Mouse (Mus musculus) myocyte (in vitro differentiated cells): ENCODE data around the gene Rxfp4. TPM values are rescaled to one million over a fixed set of nuclear protein-coding genes. Genes with fewer than 3 reads are reported as not detected.

Experiments used
- H3K27me3 ChIP-seq: one replicate; pipeline ENCODE4 v1.6.1; 2011; ENCODE audit not compliant: control insufficient read depth, insufficient read depth, insufficient read length
- H3K36me3 ChIP-seq: one replicate; pipeline ENCODE4 v1.6.1; 2011; ENCODE audit not compliant: control insufficient read depth, insufficient read depth
- H3K4me2 ChIP-seq: one replicate; pipeline ENCODE4 v1.6.1; 2011; ENCODE audit warnings: low read depth, control low read depth
- H3K4me3 ChIP-seq: one replicate; pipeline ENCODE4 v1.5.1; 2011; ENCODE audit warnings: mild to moderate bottlenecking, control low read depth, moderate library complexity
- H3K79me2 ChIP-seq: one replicate; pipeline ENCODE4 v1.6.1; 2011; ENCODE audit not compliant: control insufficient read depth, insufficient read depth
- H3ac ChIP-seq: one replicate; pipeline ENCODE4 v1.6.1; 2011; ENCODE audit not compliant: control insufficient read depth, insufficient read length
- CEBPB ChIP-seq: IDR thresholded peaks from 2 replicates; pipeline ENCODE4 v1.6.1; 2011; ENCODE audit warnings: mild to moderate bottlenecking, moderate library complexity; ENCODE audit not compliant: poor library complexity, insufficient read depth, severe bottlenecking
- E2F4 ChIP-seq: IDR thresholded peaks from one replicate; pipeline ENCODE4 v1.6.1; 2011; ENCODE audit warnings: mild to moderate bottlenecking, control low read depth, moderate library complexity; ENCODE audit not compliant: insufficient read depth
- MAX ChIP-seq: IDR thresholded peaks from one replicate; pipeline ENCODE4 v1.6.1; 2011; ENCODE audit warnings: low read depth, mild to moderate bottlenecking, control low read depth
- MYOD1 ChIP-seq, 3 experiments: IDR thresholded peaks; one replicate each; pipeline ENCODE4 v1.6.1; 2011; ENCODE audit warnings: control low read depth in 2 of 3, low read depth in 2 of 3, mild to moderate bottlenecking in 2 of 3, moderate library complexity in 1 of 3; ENCODE audit not compliant: insufficient read length in 2 of 3, control insufficient read depth in 1 of 3
- MYOG ChIP-seq, 3 experiments: IDR thresholded peaks; one replicate each; pipeline ENCODE4 v1.6.1; 2011; ENCODE audit warnings: control low read depth in 2 of 3, low read depth in 2 of 3, mild to moderate bottlenecking in 2 of 3; ENCODE audit not compliant: insufficient read length in 2 of 3, control insufficient read depth in 1 of 3, insufficient read depth in 1 of 3
- POLR2A ChIP-seq: IDR thresholded peaks from one replicate; pipeline ENCODE4 v1.6.1; 2011; ENCODE audit warnings: low read depth, mild to moderate bottlenecking, control low read depth, moderate library complexity; ENCODE audit not compliant: insufficient read length
- POLR2AphosphoS2 ChIP-seq: IDR thresholded peaks from one replicate; pipeline ENCODE4 v1.6.1; 2011; ENCODE audit warnings: low read depth, control low read depth; ENCODE audit not compliant: insufficient read length
- REST ChIP-seq: IDR thresholded peaks from one replicate; pipeline ENCODE4 v1.6.1; 2011; ENCODE audit warnings: mild to moderate bottlenecking, control low read depth, moderate library complexity; ENCODE audit not compliant: insufficient read depth, insufficient read length
- SRF ChIP-seq: IDR thresholded peaks from one replicate; pipeline ENCODE4 v1.6.1; 2011; ENCODE audit warnings: low read depth; ENCODE audit not compliant: control insufficient read depth, insufficient read length
- TCF12 ChIP-seq: IDR thresholded peaks from one replicate; pipeline ENCODE4 v1.6.1; 2011; ENCODE audit warnings: mild to moderate bottlenecking, control low read depth; ENCODE audit not compliant: poor library complexity, insufficient read depth, severe bottlenecking
- TCF3 ChIP-seq: IDR thresholded peaks from one replicate; pipeline ENCODE4 v1.6.1; 2011; ENCODE audit warnings: low read depth, control low read depth; ENCODE audit not compliant: insufficient read length
- USF1 ChIP-seq: IDR thresholded peaks from one replicate; pipeline ENCODE4 v1.6.1; 2011; ENCODE audit warnings: low read depth, mild to moderate bottlenecking, control low read depth, moderate library complexity
- polyA plus RNA-seq: library from polyadenylated mRNA; unstranded; fragments of >200 nt; fragmentation: generic; extraction: Trizol; gene quantifications from one replicate; pipeline ENCODE4 v1.2.1, GENCODE M21; 2012; ENCODE audit warnings: missing spikeins

The Rxfp4 gene
- polyA plus RNA-seq, 1 experiment, result not detected

GRCm38 (mm10) chr3:88625531-88625930 is 27.4 kb downstream of the Rxfp4 start:
- peak overlapping the region; percentile 94 for H3K4me3 ChIP-seq
- TF ChIP-seq SRF (no peak), REST (no peak), MYOD1 (IDR thresholded peaks at IDR 0.05; ENCODE audit: control insufficient read depth in 1 of 3, insufficient read length in 2 of 3, low read depth in 2 of 3) (no peak)
- peak overlapping the region; percentile 96 for H3K4me2 ChIP-seq
- peaks cover 32% of the 10 kb centered on the region for H3K36me3 ChIP-seq
- H3K79me2 ChIP-seq, result peaks cover 88% of the 10 kb centered on the region
- peak overlapping the region; percentile 12 for H3ac ChIP-seq
- H3K27me3 ChIP-seq, result no peaks in the 10 kb centered on the region

- Histone ChIP-seq H3K36me3 (peaks cover 32% of the 10 kb centered on the region), H3K4me2 (peak overlapping the region; percentile 96), H3K79me2 (peaks cover 93% of the 10 kb centered on the region), H3ac (peak overlapping the region; percentile 12), H3K4me3 (peak overlapping the region; percentile 94), H3K27me3 (no peaks in the 10 kb centered on the region)
- TF ChIP-seq REST (no peak), MYOG (IDR thresholded peaks at IDR 0.05; ENCODE audit: control insufficient read depth in 1 of 3, insufficient read depth in 1 of 3, insufficient read length in 2 of 3, low read depth in 2 of 3) (peak in 1 of 3 experiments; percentile 59), USF1 (no peak), MAX (no peak), CEBPB (no peak), POLR2A (peak; percentile 60), TCF3 (no peak), TCF12 (no peak), SRF (no peak), E2F4 (no peak), POLR2AphosphoS2 (peak; percentile 69), MYOD1 (IDR thresholded peaks at IDR 0.05; ENCODE audit: control insufficient read depth in 1 of 3, insufficient read length in 2 of 3, low read depth in 2 of 3) (peak in 2 of 3 experiments; percentile 41 to 64)
These were observed 28.0 kb downstream of the Rxfp4 start for GRCm38 (mm10) chr3:88624951-88625350.

- Histone ChIP-seq H3K4me2 (peak overlapping the region; percentile 96), H3K36me3 (peaks cover 30% of the 10 kb centered on the region), H3K4me3 (peak overlapping the region; percentile 94), H3K27me3 (no peaks in the 10 kb centered on the region), H3ac (peak overlapping the region; percentile 62), H3K79me2 (peaks cover 97% of the 10 kb centered on the region)
- TF ChIP-seq E2F4 (no peak), TCF12 (peak; percentile 55), USF1 (no peak), POLR2A (peak; percentile 73), CEBPB (no peak), TCF3 (no peak), REST (no peak), MYOD1 (IDR thresholded peaks at IDR 0.05; ENCODE audit: control insufficient read depth in 1 of 3, insufficient read length in 2 of 3, low read depth in 2 of 3) (peak; percentile 58 to 92 (median 88)), POLR2AphosphoS2 (peak; percentile 91), MYOG (IDR thresholded peaks at IDR 0.05; ENCODE audit: control insufficient read depth in 1 of 3, insufficient read depth in 1 of 3, insufficient read length in 2 of 3, low read depth in 2 of 3) (peak; percentile 25 to 96 (median 92)), SRF (peak; percentile 45), MAX (no peak)
These were observed 28.6 kb downstream of the Rxfp4 start for GRCm38 (mm10) chr3:88624324-88624723.

GRCm38 (mm10) chr3:88623346-88624135 is 29.4 kb downstream of the Rxfp4 start:
- Histone ChIP-seq H3K36me3 (peaks cover 29% of the 10 kb centered on the region), H3K79me2 (peaks cover 97% of the 10 kb centered on the region), H3K4me2 (peak overlapping the region; percentile 96), H3K27me3 (no peaks in the 10 kb centered on the region), H3ac (peak overlapping the region; percentile 62), H3K4me3 (peak overlapping the region; percentile 94)
- TF ChIP-seq TCF3, result no peak
- peak; percentile 42 for TF ChIP-seq POLR2A
- TF ChIP-seq POLR2AphosphoS2, result peak; percentile 54
- TF ChIP-seq MYOG (IDR thresholded peaks at IDR 0.05; ENCODE audit: control insufficient read depth in 1 of 3, insufficient read depth in 1 of 3, insufficient read length in 2 of 3, low read depth in 2 of 3), result no peak

GRCm38 (mm10) chr3:88622941-88623345 is 30.0 kb downstream of the Rxfp4 start:
- Histone ChIP-seq H3K4me2 (peak overlapping the region; percentile 96), H3K79me2 (peaks cover 97% of the 10 kb centered on the region), H3ac (peak overlapping the region; percentile 62), H3K27me3 (no peaks in the 10 kb centered on the region), H3K4me3 (peak overlapping the region; percentile 94), H3K36me3 (peaks cover 34% of the 10 kb centered on the region)
- TF ChIP-seq MAX, result no peak
- TF ChIP-seq E2F4, result no peak
- no peak for TF ChIP-seq TCF12
- TF ChIP-seq USF1, result no peak
- TF ChIP-seq POLR2A, result peak; percentile 49
- peak in 2 of 3 experiments; percentile 26 to 67 for TF ChIP-seq MYOG (IDR thresholded peaks at IDR 0.05; ENCODE audit: control insufficient read depth in 1 of 3, insufficient read depth in 1 of 3, insufficient read length in 2 of 3, low read depth in 2 of 3)
- TF ChIP-seq SRF, result no peak
- no peak for TF ChIP-seq TCF3
- peak; percentile 78 for TF ChIP-seq POLR2AphosphoS2
- TF ChIP-seq REST, result no peak
- TF ChIP-seq MYOD1 (IDR thresholded peaks at IDR 0.05; ENCODE audit: control insufficient read depth in 1 of 3, insufficient read length in 2 of 3, low read depth in 2 of 3), result peak in 1 of 3 experiments; percentile 58
